Mouse (Mus musculus) colon, adult 2 months (tissue): Measurements from ENCODE around the gene Glrx5. TPM values are rescaled to one million over a fixed set of nuclear protein-coding genes. Genes with fewer than 3 reads are reported as not detected.

ENCODE experiments used
- polyA plus RNA-seq: library from polyadenylated mRNA; depleted of rRNA; stranded (reverse); fragments of >200 nt; gene quantifications from 2 replicates; pipeline ENCODE4 v1.2.3, GENCODE M21; 2012; rRNA removed

Gene Glrx5
- polyA plus RNA-seq: 93.3 and 108 TPM in 2 replicates

GRCm38 (mm10) chr12:105032147-105032831 lies at the start of gene Glrx5:
Gene Glrx5 (plus strand): TSS chr12:105032688.

DNA sequence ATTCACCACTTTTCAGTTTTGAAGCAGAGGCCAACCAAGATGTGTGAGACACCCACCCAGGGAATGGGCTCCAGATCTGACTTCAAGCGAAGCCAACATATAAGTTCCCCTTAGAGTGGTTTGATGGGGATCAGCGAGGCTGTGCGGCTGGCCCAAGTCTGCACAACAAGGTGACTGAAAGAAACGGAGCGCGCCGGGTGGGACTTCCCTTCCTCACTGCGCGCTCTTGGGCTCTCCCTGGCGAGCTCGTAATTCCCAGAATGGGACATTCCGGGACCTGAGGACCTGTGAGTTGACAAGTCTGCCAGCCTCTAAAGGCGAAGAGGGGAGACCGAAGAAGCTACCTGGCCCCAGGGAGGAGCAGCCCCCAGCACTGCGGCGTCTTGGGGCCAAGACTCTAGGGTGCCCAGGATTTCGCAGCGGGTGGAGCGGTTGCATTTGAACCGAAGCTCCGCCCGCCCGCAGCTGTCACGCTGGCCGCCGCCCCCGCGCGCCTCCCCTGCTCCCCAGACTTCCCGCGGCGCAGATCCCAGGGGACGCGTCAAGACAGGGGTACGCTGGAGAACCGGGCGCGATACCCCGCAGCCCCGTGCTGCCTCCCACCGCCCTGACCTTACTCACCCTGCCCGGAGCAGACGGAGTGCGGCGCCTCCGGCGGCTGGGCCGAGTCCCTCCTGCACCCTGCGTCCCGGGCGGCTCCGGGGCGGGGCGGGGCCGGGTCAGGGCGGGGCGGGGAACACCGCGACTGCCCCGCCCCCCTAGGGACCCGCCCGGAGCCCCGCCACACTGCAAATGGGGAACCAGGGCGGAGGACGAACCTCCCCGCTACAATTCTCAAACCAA lies 22.9 kb upstream of the Glrx5 start, which contains the start of gene Syne3:
Syne3 (minus strand) TSS at position 440 of the 843 bp plus-strand sequence.

Other genes starting within 250 kb of the Glrx5 start
- gene Clmn, start 167.6 kb upstream of the Glrx5 start, polyA plus RNA-seq: 20.5 and 23.9 TPM in 2 replicates
- gene Syne3, start 22.9 kb upstream of the Glrx5 start, polyA plus RNA-seq: 3.4 and 3.6 TPM in 2 replicates
- not detected in 2 replicates for gene Tcl1b2, start 113.3 kb downstream of the Glrx5 start, polyA plus RNA-seq
- gene Tcl1b1, start 127.0 kb downstream of the Glrx5 start, polyA plus RNA-seq: not detected in 2 replicates
- not detected in 2 replicates for gene Tcl1b5, start 143.7 kb downstream of the Glrx5 start, polyA plus RNA-seq
- not detected in 2 replicates for gene Tcl1b3, start 158.4 kb downstream of the Glrx5 start, polyA plus RNA-seq
- gene Tcl1b4, start 169.3 kb downstream of the Glrx5 start, polyA plus RNA-seq: not detected in 2 replicates
- gene Tcl1, start 190.1 kb downstream of the Glrx5 start, polyA plus RNA-seq: not detected in 2 replicates